Mouse (Mus musculus): ENCODE results near the gene Tjp2.
"Not testable (repeated sequence)": the region's sequence is repeated elsewhere in the genome, so short reads cannot be mapped to it uniquely, and the experiment has no call there.

The Tjp2 gene

DNA sequence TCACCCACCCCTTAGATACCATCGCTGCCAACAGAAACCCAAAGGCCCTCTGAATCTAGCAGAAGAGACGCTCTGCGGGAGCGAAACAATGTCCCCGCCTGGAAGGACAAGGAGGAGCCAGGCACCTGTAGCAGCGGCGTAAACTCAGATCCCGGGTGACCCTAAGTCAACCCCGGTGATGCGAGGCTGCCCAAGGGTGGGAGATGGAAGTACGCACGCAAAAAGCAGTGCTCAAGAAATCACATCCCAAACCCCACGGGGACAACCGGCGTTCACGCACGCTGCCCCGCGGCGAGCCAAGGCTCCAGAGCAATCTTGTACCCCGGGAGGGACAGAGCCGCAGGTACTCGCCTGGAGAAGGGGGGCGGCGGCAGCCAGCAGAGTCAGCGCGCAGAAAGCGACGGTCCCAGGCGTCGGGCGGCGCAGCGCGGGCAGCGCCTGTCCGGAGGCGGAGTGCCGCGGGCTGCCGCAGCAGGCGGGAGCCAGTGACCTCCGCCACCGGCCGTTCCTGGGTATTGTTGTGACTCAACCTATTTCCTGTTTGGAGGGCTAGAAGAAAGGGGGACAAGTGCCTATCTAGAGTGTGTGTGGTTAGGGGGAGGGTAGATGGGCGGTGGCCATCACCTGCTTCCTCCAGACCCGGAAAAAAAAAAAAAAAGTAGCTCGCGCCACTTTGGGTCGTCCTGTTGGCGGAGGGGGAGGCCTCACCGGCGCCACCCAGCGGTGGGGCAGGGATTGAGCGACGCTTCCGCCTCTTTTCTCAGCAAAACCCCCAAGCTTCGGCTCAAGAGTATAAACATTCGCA lies at the start of gene Tjp2:
Gene Tjp2 (minus strand): TSS at position 531 of the 805 bp plus-strand sequence.
- DNase-seq, result peak; percentile 28

DNA sequence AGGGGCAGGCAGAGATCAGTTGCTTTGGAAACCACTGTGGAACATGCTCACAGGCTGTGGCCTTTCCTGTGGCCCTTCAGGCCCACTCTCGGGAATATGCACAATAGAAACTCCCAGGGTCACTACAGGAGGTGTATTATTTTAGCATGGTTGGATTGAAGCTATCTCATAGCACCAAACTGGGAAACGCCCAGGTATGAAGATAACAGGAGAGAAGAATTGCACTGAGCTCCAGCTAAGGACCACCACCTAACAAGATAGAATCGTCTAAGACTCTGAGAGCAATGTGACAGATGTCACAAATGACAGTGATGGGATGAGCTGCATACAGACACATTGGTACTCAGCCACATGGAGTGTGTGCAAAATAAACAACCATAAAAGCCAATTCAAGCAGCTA lies 49.5 kb upstream of the Tjp2 start:
- DNase-seq, result no peak

DNA sequence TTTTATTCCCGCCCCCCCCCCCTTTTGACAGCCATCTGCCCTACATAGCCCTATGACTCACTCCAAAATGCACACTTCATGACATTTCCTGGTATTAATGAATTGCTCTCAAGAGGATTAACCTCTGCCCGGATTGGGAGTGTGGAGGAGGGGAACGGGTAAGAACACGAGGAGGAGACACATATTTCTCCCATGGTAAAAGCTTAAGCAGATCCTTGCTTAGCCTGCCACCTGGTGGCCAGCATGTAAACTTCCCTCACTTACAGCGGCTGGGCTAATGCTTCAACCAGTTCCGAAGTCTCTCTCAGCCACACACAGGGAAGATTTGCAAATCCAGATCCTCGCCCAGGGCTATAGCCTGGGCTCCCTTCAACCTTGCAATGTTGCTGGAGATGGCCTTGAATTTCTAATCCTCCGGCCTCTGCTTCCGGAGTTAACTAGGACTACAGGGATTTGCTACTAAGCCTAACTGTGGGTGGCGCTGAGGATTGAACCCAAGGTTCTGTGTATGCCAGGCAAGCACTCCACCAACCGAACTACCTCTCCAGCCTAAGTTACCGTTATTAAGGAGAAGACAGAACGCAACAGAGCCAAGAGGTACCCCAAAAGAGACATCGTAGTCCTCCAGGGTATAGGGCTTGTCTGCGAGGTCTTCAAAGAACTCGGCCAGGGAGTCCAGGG lies 47.1 kb upstream of the Tjp2 start:
- DNase-seq, result peak; percentile 90

- DNase-seq, result no peak
Measured at GRCm38 (mm10) chr19:24271326-24271725, 46.5 kb upstream of the Tjp2 start.

DNA sequence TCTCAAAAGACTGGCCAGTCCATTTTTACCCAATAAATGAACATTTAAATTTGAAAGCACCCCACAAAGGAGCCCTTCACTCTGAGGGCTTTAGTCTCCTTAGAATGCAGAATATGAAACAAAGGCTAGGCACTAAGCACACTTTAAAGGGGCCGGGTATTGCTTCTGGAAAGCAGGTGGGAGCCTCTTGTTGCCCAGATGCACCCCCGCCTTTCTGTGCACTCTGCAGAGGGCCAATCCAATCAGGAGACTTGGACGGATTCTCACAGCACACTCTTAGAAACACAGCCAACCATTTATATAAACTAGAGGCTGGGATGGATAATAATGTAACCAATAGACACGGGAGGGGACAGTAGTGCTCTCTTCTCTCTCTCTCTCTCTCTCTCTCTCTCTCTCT lies 43.7 kb upstream of the Tjp2 start:
- no peak for DNase-seq

- no peak for DNase-seq
Measured at GRCm38 (mm10) chr19:24266046-24266830, 41.4 kb upstream of the Tjp2 start.

- peak; percentile 81 for DNase-seq
Measured at GRCm38 (mm10) chr19:24264991-24265390, 40.2 kb upstream of the Tjp2 start.

DNA sequence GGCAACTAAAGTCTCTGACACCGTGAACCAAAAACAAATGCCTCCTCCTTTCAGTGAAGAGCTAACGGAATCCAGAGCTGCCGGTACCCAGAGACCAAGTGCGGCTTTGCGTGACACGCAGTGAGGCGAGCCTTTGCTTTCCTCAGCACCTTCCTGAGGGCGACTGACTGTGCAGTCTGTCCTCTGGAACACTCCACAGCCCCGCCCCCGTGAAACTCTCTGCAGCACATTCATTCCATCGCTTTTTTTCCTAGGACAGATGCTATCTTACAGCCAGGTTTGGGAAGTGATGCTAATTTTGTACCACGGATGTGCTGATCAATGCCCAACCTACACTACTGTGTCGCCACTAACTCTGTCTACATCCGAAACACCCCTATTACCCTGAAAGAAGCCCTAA lies 37.9 kb upstream of the Tjp2 start:
- DNase-seq, result no peak

DNA sequence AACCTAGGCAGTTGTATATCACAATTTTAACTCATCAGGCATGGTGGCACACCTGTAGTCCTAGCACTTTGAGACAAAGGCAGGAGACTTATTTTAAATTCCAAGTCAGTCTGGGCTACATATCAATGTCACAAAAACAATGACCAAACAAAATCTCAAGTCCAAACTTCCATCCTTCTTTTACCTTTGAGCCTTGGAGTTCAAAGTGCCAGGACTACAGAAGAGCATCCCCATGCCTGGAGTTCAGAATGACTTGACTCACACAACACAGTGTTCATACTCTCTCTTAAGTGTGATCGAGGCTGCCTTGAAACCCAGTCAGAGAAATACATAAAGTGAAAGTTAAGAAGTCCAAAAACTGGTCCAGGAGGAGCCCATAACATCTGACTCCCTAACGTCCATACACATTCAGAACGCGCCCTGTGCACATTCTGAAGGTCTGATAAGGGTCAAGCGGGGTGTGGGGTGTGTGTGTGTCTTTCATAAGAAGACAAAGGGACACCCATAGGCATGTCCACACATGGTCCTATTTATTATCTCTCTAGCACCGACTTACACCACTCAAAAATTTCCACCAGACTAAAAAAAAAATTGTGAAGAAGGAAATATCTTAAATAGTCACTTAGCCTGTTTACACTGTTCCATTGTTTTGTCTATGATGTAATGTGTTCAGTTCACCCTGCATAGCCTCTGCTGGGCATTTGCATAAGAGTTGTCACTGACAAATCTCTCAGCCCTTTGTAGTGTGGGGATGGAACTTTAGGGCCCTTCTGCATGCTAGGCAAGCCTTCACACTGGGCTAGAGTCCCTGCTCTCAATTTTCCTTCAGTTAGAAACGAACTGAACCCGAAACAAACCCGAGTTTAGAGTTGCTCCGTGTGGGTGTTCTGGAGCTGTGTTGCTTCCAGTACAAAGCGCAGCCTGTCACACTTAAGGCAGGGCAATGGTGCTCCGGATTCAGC lies 34.8 kb upstream of the Tjp2 start:
- DNase-seq, result no peak

GRCm38 (mm10) chr19:24258368-24258767 lies 33.5 kb upstream of the Tjp2 start:
- no peak for DNase-seq

DNA sequence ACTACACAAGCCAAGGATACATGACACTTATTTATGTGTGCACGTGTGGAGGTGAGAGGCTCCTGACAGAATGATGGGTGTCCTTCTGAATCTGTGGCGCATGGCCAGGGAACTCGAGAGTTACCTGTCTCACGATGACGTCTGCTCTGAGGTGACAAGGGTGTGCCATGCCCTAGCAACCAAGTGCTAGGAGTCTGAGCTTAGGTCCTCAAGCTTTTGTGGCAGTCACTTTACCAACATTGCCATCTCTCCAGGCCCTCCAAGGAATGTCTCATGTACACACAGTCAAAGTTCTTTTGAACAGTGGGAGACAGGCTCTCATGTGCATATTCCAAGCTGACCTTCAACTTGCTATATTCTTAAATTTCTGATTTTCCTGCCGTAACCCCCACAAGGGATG lies 33.1 kb upstream of the Tjp2 start:
- DNase-seq, result no peak

DNA sequence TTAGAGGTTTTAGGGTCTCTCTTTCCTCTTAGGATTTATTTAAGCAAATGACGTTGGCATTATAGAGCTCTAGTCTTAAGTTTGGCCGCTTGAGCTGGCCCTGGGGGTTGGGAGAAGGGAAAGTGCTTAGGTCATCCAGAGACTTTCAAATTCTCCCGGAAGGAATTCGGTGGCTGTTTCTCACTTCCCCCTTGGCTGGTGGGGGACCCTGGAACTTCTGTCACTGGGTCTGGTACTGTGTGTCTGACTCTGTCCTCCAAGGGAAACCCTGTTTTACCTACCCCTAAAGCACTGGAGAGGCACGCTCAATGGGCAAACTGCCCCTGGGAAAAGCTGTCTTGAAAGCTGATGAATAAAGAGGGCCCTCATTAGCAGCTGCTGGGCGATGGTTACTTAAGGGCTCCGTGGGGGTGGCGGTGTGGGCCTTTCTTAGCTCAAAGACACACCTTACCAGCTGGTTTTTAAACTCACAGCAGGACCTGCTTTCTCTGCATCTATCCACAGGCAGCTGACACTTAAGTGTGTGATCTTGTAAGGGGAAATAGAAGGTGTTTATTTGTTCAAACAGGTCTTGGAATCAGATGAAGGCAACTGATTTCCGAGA lies 28.9 kb upstream of the Tjp2 start:
- DNase-seq, result no peak

- no peak for DNase-seq
Measured at GRCm38 (mm10) chr19:24251869-24252268, 27.0 kb upstream of the Tjp2 start.

- no peak for DNase-seq
Measured at GRCm38 (mm10) chr19:24243340-24243739, 18.5 kb upstream of the Tjp2 start.

DNA sequence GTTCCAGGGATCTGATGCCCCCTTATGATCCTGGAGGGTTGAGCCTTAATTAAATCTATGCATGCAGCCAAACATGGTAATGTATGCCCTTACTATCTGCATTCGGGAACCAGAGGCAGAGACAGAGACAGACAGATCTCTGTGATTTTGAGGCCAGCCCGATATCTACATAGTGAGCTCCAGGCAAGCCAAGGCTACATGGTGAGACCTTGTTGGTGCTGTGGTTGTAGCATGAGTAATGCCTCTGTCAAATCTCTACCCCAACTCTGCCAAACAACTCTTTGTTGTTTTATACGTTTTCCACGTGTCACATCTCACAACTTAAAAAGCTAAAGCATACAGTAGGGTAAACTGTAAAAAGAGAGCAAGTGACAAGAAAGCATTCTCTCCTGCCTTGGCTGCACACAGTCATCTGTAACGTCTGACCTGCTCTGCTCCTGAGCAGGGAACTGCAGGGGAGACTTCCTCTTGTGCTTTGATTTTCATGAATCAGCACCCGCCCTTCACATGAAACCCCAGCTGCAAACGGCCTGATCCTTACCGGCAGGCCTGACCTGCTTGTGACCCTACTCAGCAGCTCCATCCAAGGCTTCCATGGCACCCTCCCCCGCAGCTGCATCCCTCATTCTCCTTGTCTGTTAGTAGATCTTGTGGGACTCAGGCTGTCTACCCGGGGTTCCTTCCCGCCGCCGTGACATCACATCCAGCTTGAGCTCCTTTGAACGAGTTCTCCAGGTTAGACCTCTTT lies 17.1 kb upstream of the Tjp2 start:
- no peak for DNase-seq

DNA sequence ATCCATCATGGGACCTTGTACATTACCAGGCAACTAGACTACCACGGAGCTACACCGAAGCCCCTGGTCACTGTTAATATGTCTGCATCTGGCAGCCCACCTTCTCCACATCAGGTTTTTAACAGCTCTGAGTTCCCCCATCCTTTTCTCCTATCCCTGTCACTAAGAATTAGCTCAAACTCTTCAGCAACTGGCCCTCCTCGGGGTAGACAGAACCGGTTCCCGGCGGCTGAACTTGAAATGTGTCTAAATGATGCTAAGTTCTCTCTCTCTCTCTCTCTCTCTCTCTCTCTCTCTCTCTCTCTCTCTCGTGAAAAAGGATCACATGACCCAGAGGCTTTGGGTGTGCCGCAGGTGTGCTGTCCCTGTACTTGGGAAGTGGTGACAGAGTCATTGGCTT lies 16.4 kb upstream of the Tjp2 start:
- DNase-seq, result no peak

DNA sequence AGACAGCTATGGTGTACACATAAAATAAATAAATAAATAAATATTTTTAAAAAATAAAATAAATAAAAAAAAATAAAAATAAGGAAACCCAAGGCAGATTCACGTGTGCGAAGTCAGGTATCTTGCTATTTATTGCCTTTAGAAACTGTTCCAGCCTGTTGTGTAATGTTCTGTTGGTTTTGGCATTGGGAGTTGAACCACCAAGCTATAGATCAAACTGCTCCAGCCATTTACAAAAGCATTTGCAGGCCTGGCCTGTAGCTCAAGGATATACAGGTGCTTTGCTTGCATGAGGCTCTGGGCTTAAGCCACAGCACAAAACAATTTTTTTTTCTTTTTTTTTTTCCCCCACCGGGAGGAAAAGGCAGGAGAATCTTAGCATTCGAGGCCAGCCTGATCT lies 13.2 kb upstream of the Tjp2 start:
- DNase-seq, result no peak

DNA sequence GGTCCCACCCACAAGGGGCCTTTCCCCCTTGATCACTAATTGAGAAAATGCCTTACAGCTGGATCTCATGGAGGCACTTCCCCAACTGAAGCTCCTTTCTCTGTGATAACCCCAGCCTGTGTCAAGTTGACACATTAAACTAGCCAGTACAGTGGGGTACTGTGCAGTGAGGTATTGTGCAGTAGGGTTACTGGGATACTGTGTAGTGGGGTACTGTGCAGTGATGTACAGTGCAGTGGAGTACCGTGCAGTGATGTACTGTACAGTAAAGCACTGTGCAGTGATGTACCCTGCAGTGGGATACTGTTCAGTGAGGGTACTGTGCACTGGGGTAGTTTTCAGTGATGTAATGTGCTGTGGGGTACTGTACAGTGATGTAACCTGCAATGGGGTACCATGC lies 7.5 kb upstream of the Tjp2 start:
- DNase-seq, result not testable (repeated sequence)

GRCm38 (mm10) chr19:24225305-24225696 lies 471 bp upstream of the Tjp2 start:
- DNase-seq, result no peak

GRCm38 (mm10) chr19:24223851-24224251 lies 979 bp downstream of the Tjp2 start:
- DNase-seq, result no peak

GRCm38 (mm10) chr19:24221455-24221854 lies 3.4 kb downstream of the Tjp2 start:
- DNase-seq, result no peak
